Mouse (Mus musculus) heart, embryonic 16.5 days (tissue): ENCODE measurements around the gene Ndufb10. TPM values are rescaled to one million over a fixed set of nuclear protein-coding genes. Genes with fewer than 3 reads are reported as not detected.

Source experiments
- ATAC-seq: fragments of 200-750 bp; cut with Nextera tagmentation; replicated peaks from 2 replicates; pipeline ENCODE4 v1.8.0; 2017; ENCODE audit warnings: moderate number of reproducible peaks; ENCODE audit not compliant: insufficient read depth, low FRiP score; ENCODE audit errors: extremely low read depth
- H3K27ac ChIP-seq: fragments of 300-500 bp; sonication (generic); 2 replicates; pipeline ENCODE4 v1.5.1; 2014; ENCODE audit warnings: mild to moderate bottlenecking, low read length, control low read depth, moderate library complexity
- H3K27me3 ChIP-seq: fragments of 300-500 bp; sonication (generic); 2 replicates; pipeline ENCODE4 v1.6.1; 2014; ENCODE audit warnings: low read length, mixed read lengths; ENCODE audit not compliant: control insufficient read depth, insufficient read depth
- H3K36me3 ChIP-seq: fragments of 300-500 bp; sonication (generic); 2 replicates; pipeline ENCODE4 v1.6.1; 2014; ENCODE audit not compliant: control insufficient read depth, insufficient read depth
- H3K4me1 ChIP-seq: fragments of 300-500 bp; sonication (generic); 2 replicates; pipeline ENCODE4 v1.6.1; 2014; ENCODE audit warnings: low read length, mixed read lengths; ENCODE audit not compliant: control insufficient read depth, insufficient read depth
- H3K4me2 ChIP-seq: fragments of 300-500 bp; sonication (generic); 2 replicates; pipeline ENCODE4 v1.6.1; 2014; ENCODE audit warnings: low read depth, mild to moderate bottlenecking, control low read depth, low read length
- H3K4me3 ChIP-seq: fragments of 300-500 bp; sonication (generic); 2 replicates; pipeline ENCODE4 v1.5.1; 2014; ENCODE audit warnings: mild to moderate bottlenecking, control low read depth, low read length
- H3K9ac ChIP-seq: fragments of 300-500 bp; sonication (generic); 2 replicates; pipeline ENCODE4 v1.6.1; 2014; ENCODE audit warnings: low read length, control low read depth
- H3K9me3 ChIP-seq: fragments of 300-500 bp; sonication (generic); replicated peaks from 2 replicates; pipeline ENCODE4 v1.6.1; 2016; ENCODE audit warnings: low read length; ENCODE audit not compliant: control insufficient read depth
- WGBS: fragments of 180-500 bp; shearing (Covaris S2); extraction: QIAGEN DNeasy Blood & Tissue Kit; methylation state at CpG from one replicate; pipeline ENCODE4 v1.1.7; 2014; 5-methylcytosine and 5-hydroxymethylcytosine counted together
- polyA plus RNA-seq: library from polyadenylated mRNA; unstranded; fragments of >200 nt; fragmentation: Nextera tagmentation; extraction: Ambion mirVana; gene quantifications from 2 replicates; pipeline ENCODE4 v1.2.1, GENCODE M21; 2015

Ndufb10 gene
- 570 and 615 TPM in 2 replicates for polyA plus RNA-seq

DNA sequence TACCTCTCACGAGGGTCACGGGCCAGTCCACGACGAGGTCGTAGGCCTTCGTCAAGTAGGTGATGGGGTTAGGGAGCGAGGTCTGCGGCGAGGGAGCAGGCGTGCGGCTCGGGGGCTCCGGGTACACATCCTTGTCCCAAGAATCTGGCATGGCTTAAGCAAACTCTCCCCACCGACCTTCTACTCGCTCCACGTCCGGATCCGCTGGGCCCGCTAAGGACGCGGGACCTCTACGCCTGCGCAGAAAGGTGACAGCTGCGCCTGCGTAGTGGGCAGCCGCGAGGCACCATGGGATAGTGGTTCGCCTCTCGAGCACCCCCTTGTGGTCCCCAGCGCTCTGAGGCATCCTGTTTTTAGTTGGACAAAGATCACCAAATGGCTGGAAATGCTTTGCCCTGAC lies at the start of gene Ndufb10:
TSS of gene Ndufb10 (minus strand) at position 295 of the 400 bp plus-strand sequence.
- Histone ChIP-seq H3K9me3 (no peaks in the 10 kb centered on the region), H3K27me3 (no peaks in the 10 kb centered on the region), H3K9ac (peak within 1 kb of the TSS; percentile 99), H3K36me3 (peaks cover 13% of the 10 kb centered on the region), H3K4me3 (peak within 1 kb of the TSS; percentile 96), H3K4me1 (peaks cover 23% of the 10 kb centered on the region), H3K27ac (peak within 1 kb of the TSS; percentile 97), H3K4me2 (peak within 1 kb of the TSS; percentile 67)
- ATAC-seq = peak; percentile 74
- WGBS = under 1% methylated on average over 30 of the region's 30 CpGs

DNA sequence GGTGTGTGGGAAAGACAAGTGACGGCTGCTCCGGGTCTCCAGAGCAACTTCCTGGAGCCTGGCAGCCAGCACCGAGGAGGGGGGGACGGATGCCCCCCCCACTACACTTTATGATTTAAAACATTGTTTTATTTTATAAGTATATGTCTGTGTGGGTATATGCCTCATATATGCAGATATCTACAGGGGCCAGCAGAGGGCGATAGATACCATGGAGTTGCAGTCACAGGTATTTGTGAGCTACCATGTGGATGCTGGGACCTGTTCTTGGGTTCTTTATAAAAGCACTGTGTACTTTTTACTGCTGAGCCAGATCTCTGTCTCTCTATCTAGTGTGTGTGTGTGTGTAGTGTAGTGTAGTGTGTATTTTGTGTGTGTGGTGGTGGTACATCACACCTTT lies 49.0 kb upstream of the Ndufb10 start:
- no peak overlapping the region for H3K27ac ChIP-seq
- H3K4me3 ChIP-seq = no peak overlapping the region
- no peaks in the 10 kb centered on the region for H3K27me3 ChIP-seq
- H3K9ac ChIP-seq = no peak overlapping the region
- no peak for ATAC-seq
- H3K36me3 ChIP-seq = no peaks in the 10 kb centered on the region
- WGBS = 82% methylated on average over 5 of the region's 5 CpGs
- H3K9me3 ChIP-seq = peaks cover 5% of the 10 kb centered on the region; the same call in 1 of the 2 replicates
- H3K4me2 ChIP-seq = no peak overlapping the region
- no peaks in the 10 kb centered on the region for H3K4me1 ChIP-seq

DNA sequence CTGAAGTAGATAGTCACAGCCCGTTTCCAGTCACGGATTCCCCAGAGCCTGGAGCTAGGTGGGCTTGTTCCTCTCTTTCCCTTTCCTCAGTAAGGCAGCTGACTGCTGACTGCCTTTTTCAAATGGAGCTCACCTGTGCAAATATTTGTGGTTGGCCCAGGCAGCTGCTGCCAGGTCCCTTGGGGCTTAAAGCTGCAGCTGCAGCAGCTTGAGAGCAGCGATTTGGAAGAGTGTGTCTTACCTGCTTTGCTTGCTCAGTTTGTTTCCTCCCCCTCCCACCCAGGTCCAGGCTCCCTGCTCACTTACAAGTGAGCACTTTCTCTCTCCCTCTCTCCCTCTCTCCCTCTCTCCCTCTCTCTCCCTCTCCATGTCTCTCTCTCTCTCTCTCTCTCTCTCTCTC lies 44.9 kb upstream of the Ndufb10 start:
- Histone ChIP-seq H3K27ac (no peak overlapping the region), H3K9ac (no peak overlapping the region), H3K36me3 (no peaks in the 10 kb centered on the region), H3K4me3 (no peak overlapping the region), H3K27me3 (no peaks in the 10 kb centered on the region), H3K4me1 (0 out of 2 replicates have a peak, but pooled peaks cover 3% of the 10 kb centered on the region), H3K9me3 (peaks cover 5% of the 10 kb centered on the region; the same call in 1 of the 2 replicates), H3K4me2 (no peak overlapping the region)
- WGBS = 44% methylated on average over 3 of the region's 3 CpGs
- ATAC-seq = no peak

DNA sequence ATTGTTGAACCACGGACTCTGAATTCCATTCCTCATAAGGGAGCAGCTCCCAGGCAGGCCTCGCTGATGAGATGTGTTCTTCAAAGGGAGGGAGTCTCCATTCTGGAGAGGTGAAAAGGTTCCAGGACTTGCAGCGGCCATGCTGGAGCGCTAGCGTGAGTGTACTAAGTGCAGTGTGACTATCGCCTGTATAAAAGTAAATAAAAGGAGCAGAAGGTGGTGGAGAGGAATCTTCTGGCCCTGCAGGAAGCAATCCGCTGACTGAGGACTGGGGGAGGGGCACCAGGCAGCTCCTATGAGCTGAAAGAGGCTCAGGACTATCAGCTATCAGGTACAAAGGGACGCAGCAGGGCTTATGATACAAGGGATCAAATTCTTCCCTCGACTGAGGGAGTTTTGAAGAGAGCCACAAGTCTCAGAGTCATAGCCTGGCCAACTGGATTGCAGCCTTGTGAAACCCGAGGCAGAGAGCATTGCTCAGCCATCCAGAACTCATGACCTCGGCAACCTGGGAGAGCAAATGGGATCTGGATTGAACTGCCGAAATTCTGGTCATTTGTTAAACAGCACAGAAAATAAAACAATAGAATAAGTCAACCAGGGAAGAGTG lies 42.1 kb upstream of the Ndufb10 start:
- Histone ChIP-seq H3K27me3 (no peaks in the 10 kb centered on the region), H3K9me3 (no peaks in the 10 kb centered on the region), H3K27ac (no peak overlapping the region), H3K9ac (no peak overlapping the region), H3K36me3 (no peaks in the 10 kb centered on the region), H3K4me2 (no peak overlapping the region), H3K4me3 (no peak overlapping the region), H3K4me1 (0 out of 2 replicates have a peak, but pooled peaks cover 3% of the 10 kb centered on the region)
- 25% methylated on average over 12 of the region's 12 CpGs for WGBS
- ATAC-seq = no peak

DNA sequence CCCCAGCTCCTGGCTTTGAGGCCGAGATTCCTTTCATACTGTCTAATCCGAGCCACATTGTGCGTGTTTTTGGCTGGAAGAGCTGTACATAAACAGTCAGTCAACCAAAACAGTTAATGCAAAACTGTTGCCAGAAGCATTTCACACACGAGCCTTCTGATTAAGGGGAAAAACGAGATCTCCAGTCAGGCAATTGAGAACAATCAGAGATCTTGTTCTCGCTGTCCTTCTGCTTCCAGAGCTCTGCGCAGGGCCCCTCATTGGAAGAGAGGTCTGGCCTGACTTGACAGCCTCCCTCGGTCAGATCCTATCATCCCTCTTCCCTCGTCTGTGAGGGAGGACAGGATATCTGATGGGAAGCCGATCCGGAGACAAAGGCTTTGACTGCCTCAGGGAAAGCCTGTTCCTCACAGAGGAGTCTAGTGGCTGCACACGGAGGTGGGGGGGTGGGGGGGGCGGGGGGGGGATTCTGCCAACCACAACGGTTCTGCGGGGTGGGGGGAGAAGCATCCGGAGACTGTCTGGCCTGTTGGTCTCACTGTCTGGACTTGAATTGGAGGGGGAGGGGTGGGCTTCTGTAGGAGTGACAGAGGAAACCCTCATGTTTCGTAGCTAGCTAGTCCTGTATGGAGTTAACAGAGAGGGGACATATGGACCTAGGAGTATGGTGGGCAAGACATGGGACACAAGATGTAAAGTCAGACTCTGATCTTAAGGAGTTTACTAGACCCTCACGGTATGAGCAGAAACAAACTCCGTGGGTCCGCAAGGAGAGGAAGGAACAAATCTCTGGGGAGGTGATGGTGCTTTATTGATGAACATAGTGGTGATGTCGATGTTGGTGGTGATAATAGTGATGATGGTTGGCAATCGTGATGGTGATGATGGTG lies 41.0 kb upstream of the Ndufb10 start:
- Histone ChIP-seq H3K9ac (no peak overlapping the region), H3K4me1 (0 out of 2 replicates have a peak, but pooled peaks cover 3% of the 10 kb centered on the region), H3K4me2 (no peak overlapping the region), H3K36me3 (no peaks in the 10 kb centered on the region), H3K9me3 (no peaks in the 10 kb centered on the region), H3K4me3 (no peak overlapping the region), H3K27ac (no peak overlapping the region), H3K27me3 (no peaks in the 10 kb centered on the region)
- 0 out of 2 replicates have a peak, but pooled peaks have one; percentile 28 for ATAC-seq
- 39% methylated on average over 21 of the region's 22 CpGs for WGBS

DNA sequence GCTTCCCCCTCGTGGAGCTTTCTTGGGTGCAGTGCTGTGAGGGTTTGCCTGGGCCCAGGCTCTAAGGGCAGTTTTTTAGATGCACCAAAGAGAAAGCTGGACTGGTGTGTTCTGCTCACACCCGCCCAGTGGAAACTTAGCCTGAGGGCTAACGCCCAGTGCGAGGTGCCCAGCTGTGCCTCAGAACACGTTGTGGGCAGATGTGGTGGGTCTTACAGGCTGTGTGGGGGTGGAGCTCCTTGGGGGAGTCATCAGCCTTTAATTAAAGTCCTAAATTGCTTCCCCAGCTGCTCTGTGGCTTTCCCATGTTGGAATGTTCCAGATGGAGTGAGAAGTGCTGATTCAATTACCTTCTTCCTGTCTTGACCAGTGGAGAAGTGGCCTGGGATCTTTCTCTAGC lies 36.8 kb upstream of the Ndufb10 start:
- H3K27ac ChIP-seq = no peak overlapping the region
- WGBS = 64% methylated on average over 5 of the region's 5 CpGs
- H3K27me3 ChIP-seq = 0 out of 2 replicates have a peak, but pooled peaks cover 2% of the 10 kb centered on the region
- no peak overlapping the region for H3K4me3 ChIP-seq
- no peak overlapping the region for H3K4me2 ChIP-seq
- no peak for ATAC-seq
- H3K9me3 ChIP-seq = no peaks in the 10 kb centered on the region
- no peaks in the 10 kb centered on the region for H3K36me3 ChIP-seq
- H3K4me1 ChIP-seq = 0 out of 2 replicates have a peak, but pooled peaks cover 3% of the 10 kb centered on the region
- H3K9ac ChIP-seq = no peak overlapping the region

DNA sequence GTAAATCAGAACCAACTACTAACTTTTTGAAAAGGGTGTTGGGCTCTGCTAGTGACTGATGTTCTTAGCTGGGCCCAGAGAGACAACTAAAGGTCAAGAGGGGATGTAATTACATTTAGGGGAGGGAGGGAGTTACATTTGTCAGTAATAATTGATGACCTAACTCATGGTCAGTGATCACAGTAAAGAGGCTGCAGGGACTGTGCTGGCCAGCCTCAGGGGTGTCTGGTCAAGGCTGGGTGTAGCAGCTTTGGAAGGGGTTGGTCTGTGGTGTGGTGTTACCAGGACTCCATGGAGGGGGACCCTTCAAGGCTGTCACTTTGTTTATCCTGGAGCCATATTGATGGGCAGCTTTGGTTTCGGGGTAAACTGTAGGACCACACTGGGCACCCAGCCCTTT lies 33.1 kb upstream of the Ndufb10 start:
- no peak overlapping the region for H3K4me2 ChIP-seq
- no peak for ATAC-seq
- no peak overlapping the region for H3K4me3 ChIP-seq
- no peak overlapping the region for H3K27ac ChIP-seq
- 91% methylated on average over 1 of the region's 1 CpGs for WGBS
- H3K9me3 ChIP-seq = no peaks in the 10 kb centered on the region
- no peak overlapping the region for H3K9ac ChIP-seq
- peaks cover 7% of the 10 kb centered on the region for H3K4me1 ChIP-seq
- H3K36me3 ChIP-seq = no peaks in the 10 kb centered on the region
- H3K27me3 ChIP-seq = peaks cover 36% of the 10 kb centered on the region

DNA sequence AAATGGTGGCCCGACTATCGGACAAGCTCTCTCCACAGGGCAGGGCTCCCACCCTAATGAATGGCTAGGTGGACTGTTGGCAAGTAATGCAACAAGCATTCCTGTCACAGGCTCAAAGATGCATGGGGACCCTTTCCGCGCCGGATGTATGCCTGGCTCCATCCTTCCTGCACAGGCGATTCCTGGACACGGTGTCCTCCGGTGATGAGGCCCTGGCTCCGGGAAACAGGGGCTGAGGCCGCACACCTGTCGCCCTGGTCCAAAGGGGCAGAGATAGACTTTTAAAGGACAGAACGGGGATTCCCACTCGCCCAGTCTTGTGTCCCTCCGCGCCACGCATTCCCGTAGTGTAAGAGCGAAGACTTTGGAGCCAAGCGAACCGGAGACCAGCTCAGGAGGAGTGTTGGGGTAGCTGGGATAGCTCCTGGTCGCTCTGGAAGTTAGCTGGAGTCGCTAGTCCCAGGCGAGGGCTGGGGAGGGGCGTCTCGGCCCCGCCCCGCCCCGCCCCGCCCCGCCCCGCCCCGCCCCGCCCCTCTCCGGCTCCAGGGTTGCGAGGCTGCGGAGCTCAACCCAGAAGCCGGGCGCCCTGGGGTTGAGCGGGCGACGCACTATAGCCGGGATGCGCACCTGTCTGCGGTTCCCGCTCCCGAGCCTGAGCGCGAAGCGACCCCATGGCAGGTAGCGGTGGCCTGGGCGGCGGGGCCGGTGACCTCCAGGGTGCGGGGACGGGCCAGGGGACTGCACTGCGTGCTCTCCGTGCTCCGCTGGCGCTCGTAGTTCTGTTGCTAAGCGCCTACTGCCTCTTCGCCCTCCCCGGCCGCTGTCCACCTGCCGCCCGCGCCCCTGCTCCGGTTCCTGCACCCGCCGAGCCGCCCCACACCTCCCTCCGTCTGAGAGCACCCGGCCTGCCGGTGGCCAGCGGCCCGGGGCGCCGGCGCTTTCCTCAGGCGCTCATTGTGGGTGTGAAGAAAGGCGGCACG lies 28.4 kb upstream of the Ndufb10 start, which contains the start of gene Hs3st6:
TSS of gene Hs3st6 (plus strand) at position 574 of the 980 bp plus-strand sequence.
- WGBS = under 1% methylated on average over 74 of the region's 82 CpGs
- H3K4me3 ChIP-seq = peak within 1 kb of the TSS; percentile 55
- peaks cover 58% of the 10 kb centered on the region for H3K27me3 ChIP-seq
- H3K36me3 ChIP-seq = no peaks in the 10 kb centered on the region
- peak within 1 kb of the TSS; percentile 62 for H3K9ac ChIP-seq
- H3K4me1 ChIP-seq = peaks cover 10% of the 10 kb centered on the region
- no peaks in the 10 kb centered on the region for H3K9me3 ChIP-seq
- ATAC-seq = peak; percentile 82
- peak within 1 kb of the TSS; percentile 94 for H3K4me2 ChIP-seq
- H3K27ac ChIP-seq = no peak within 1 kb of the TSS
